In the genomic region with DNA sequence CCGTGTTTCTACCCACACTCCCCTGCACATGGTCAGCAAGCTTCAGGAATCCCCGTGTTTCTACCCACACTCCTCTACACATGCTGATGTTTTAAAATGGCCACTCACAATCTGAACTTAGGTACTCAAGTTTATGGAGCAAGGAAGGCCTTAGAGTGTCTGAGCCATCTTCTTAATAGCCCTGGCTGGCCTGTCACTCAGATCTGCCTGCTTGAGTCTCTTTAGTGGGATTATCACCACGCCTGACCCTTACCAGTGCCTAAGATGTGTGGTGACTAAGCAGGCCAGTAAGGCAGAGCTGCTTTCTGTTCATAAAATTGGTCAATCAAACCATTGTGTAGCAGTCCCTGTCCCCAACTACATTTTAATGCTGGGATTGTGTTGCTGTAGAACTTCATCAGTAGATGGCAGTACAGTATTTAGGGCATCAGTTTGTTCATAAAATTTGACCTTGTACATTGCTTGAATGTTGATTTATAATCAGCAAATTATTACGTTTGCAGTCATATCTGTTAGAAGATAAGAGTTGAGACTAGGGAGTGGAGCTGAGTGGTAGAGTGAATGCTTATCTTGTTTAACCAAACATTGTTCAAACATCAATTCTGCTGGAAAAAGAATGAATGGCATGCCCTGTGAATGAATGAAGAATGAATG, we compare ENCODE assay signal across 16 mouse cellular contexts. TPM values are rescaled to one million over a fixed set of nuclear protein-coding genes. Genes with fewer than 3 reads are reported as not detected.
DNase-seq lines count a peak whose midpoint lies in the region; ATAC-seq and TF ChIP-seq lines count a peak whose summit lies in the region.
"Had no signal": no experiment of that assay in that cellular context is flagged by ENCODE, and none has a peak within 500 bp of the region (broad histone marks: within the 10 kb centered on the region; RNA-seq: fewer than 3 reads in every experiment).

No protein-coding gene starts in this region.

- TF ChIP-seq POLR2A in CH12.LX (IDR thresholded peaks at IDR 0.05; ENCODE audit: low read depth, low read length): no peak; the same call in 1 of the 2 replicates

- no peak overlapping the region for H3K4me2 ChIP-seq in hindbrain, postnatal 0 days (ENCODE audit: low read depth, low read length)
- H3K4me2 ChIP-seq in hindbrain, embryonic 14.5 days (replicated peaks): no peak overlapping the region
- no peak overlapping the region for H3K4me2 ChIP-seq in CH12.LX (ENCODE audit: insufficient read depth, low read depth, poor library complexity, severe bottlenecking)
- H3K4me2 ChIP-seq in liver, embryonic 13.5 days: no peak overlapping the region
- H3K4me2 ChIP-seq in forebrain, embryonic 13.5 days: no peak overlapping the region

- H3K4me1 ChIP-seq in hindbrain, postnatal 0 days (ENCODE audit: insufficient read depth, low read length): no peaks in the 10 kb centered on the region
- H3K4me1 ChIP-seq in hindbrain, embryonic 14.5 days (replicated peaks; ENCODE audit: control insufficient read depth, insufficient read depth, low read length): no peaks in the 10 kb centered on the region
- H3K4me1 ChIP-seq in CH12.LX (ENCODE audit: control insufficient read depth in 1 of 2, insufficient read depth in 2 of 2): peaks cover 5 to 36% of the 10 kb centered on the region in 2 experiments; a peak in 2 of 4 replicates
- peaks cover 36% of the 10 kb centered on the region for H3K4me1 ChIP-seq in liver, embryonic 13.5 days (replicated peaks)
- no peaks in the 10 kb centered on the region for H3K4me1 ChIP-seq in forebrain, embryonic 13.5 days
- H3K4me1 ChIP-seq: embryonic facial prominence, embryonic 10.5 days; hindbrain, embryonic 10.5 days had no signal

- dilution Hi-C loops in CH12.LX (cut with MboI; ENCODE audit: extremely low pct_ligation_motif_present, extremely low pct_unique_long_range_greater_than_20kb, low sequenced_read_pairs): no loop called here

- ATAC-seq in hindbrain, postnatal 0 days: no peak
- ATAC-seq in hindbrain, embryonic 14.5 days (ENCODE audit: low FRiP score): no peak
- ATAC-seq in liver, embryonic 13.5 days (ENCODE audit: low read depth): peak; percentile 52; the same call in 1 of the 2 replicates
- ATAC-seq in forebrain, embryonic 13.5 days: no peak

- DNase-seq in hindbrain, postnatal 0 days (ENCODE audit: low spot score): no peak
- no peak for DNase-seq in hindbrain, embryonic 14.5 days (ENCODE audit: low spot score)
- no peak for DNase-seq in CH12.LX (ENCODE audit: extremely low read depth)
- DNase-seq in Muller cell, postnatal 12 days (ENCODE audit: inconsistent ontology term): peak; percentile 45
- DNase-seq in liver, embryonic 13.5 days: no peak
- no peak for DNase-seq in ovary, postnatal 36 days (ENCODE audit: low spot score)
- no peak for DNase-seq in gastrocnemius, postnatal 10 days
- DNase-seq: adrenal gland, adult 8-10 months; cerebellum, postnatal 10 days; kidney, adult 9 months; right cerebral cortex, postnatal 4 days; thymus, postnatal 4 days had no signal

- no peaks in the 10 kb centered on the region for H3K27me3 ChIP-seq in hindbrain, postnatal 0 days (ENCODE audit: insufficient read depth, low read length)
- H3K27me3 ChIP-seq in hindbrain, embryonic 14.5 days (ENCODE audit: control insufficient read depth, insufficient read depth, low read length): no peaks in the 10 kb centered on the region
- no peaks in the 10 kb centered on the region for H3K27me3 ChIP-seq in CH12.LX (replicated peaks)
- no peaks in the 10 kb centered on the region for H3K27me3 ChIP-seq in liver, embryonic 13.5 days
- H3K27me3 ChIP-seq in forebrain, embryonic 13.5 days: no peaks in the 10 kb centered on the region

- peak; percentile 43 for TF ChIP-seq RAD21 in CH12.LX (IDR thresholded peaks at IDR 0.05; ENCODE audit: low read depth, low read length)

- no peaks in the 10 kb centered on the region; the same call in 1 of the 2 replicates for H3K36me3 ChIP-seq in hindbrain, postnatal 0 days (ENCODE audit: insufficient read depth, low read length)
- peaks cover 34% of the 10 kb centered on the region for H3K36me3 ChIP-seq in hindbrain, embryonic 14.5 days (replicated peaks; ENCODE audit: control insufficient read depth, insufficient read depth)
- H3K36me3 ChIP-seq in CH12.LX (replicated peaks in 1 of 2; ENCODE audit: control insufficient read depth in 1 of 2, insufficient read depth in 1 of 2, low read length in 1 of 2): peaks cover 48 to 92% of the 10 kb centered on the region in 2 experiments
- H3K36me3 ChIP-seq in liver, embryonic 13.5 days: peaks cover 41% of the 10 kb centered on the region
- peaks cover 50% of the 10 kb centered on the region for H3K36me3 ChIP-seq in forebrain, embryonic 13.5 days (ENCODE audit: poor library complexity, severe bottlenecking)

- peak; percentile 50 for TF ChIP-seq CTCF in hindbrain, postnatal 0 days (IDR thresholded peaks at IDR 0.05; ENCODE audit: low read depth)
- TF ChIP-seq CTCF in CH12.LX (conservative IDR thresholded peaks at IDR 0.05 in 1 of 2, IDR thresholded peaks at IDR 0.05 in 1 of 2; ENCODE audit: low read depth in 2 of 2, low read length in 2 of 2): peak in 1 of 2 experiments; percentile 48; a peak in 2 of 4 replicates

- 83% methylated on average over 4 of the region's 4 CpGs for WGBS in hindbrain, postnatal 0 days
- WGBS in hindbrain, embryonic 14.5 days: 89% methylated on average over 4 of the region's 4 CpGs
- 44% methylated on average over 4 of the region's 4 CpGs for WGBS in liver, embryonic 13.5 days (ENCODE audit: insufficient replicate concordance)
- WGBS in forebrain, embryonic 13.5 days: 86% methylated on average over 4 of the region's 4 CpGs

- no peak for TF ChIP-seq EP300 in CH12.LX (IDR thresholded peaks at IDR 0.05; ENCODE audit: low read length)

- H3K9ac ChIP-seq in hindbrain, postnatal 0 days (replicated peaks; ENCODE audit: low read length): no peak overlapping the region
- no peak overlapping the region for H3K9ac ChIP-seq in hindbrain, embryonic 14.5 days
- no peak overlapping the region for H3K9ac ChIP-seq in CH12.LX (ENCODE audit: insufficient read depth, low read depth)
- 0 out of 2 replicates have a peak overlapping the region, but pooled peaks have one; percentile 22 for H3K9ac ChIP-seq in liver, embryonic 13.5 days
- no peak overlapping the region for H3K9ac ChIP-seq in forebrain, embryonic 13.5 days

- in situ Hi-C loops in CH12.LX (cut with MboI; ENCODE audit: low pct_ligation_motif_present, low pct_unique_long_range_greater_than_20kb, low sequenced_read_pairs): loop anchor here (10.0 kb wide), 1 partner anchor 151 kb away; no protein-coding TSS in a partner anchor

- H3K27ac ChIP-seq in hindbrain, postnatal 0 days: no peak overlapping the region
- no peak overlapping the region for H3K27ac ChIP-seq in hindbrain, embryonic 14.5 days
- H3K27ac ChIP-seq in CH12.LX (ENCODE audit: insufficient read depth, low read depth): no peak overlapping the region
- peak overlapping the region; percentile 19; the same call in 1 of the 2 replicates for H3K27ac ChIP-seq in liver, embryonic 13.5 days
- no peak overlapping the region for H3K27ac ChIP-seq in forebrain, embryonic 13.5 days
- H3K27ac ChIP-seq: embryonic facial prominence, embryonic 10.5 days; heart, embryonic 10.5 days; hindbrain, embryonic 10.5 days had no signal

- H3K79me2 ChIP-seq in CH12.LX (replicated peaks; ENCODE audit: control insufficient read depth, extremely low read depth, insufficient read depth, poor library complexity, severe bottlenecking): peaks cover 55% of the 10 kb centered on the region

- H3K4me3 ChIP-seq in hindbrain, postnatal 0 days (ENCODE audit: low read length): no peak overlapping the region
- H3K4me3 ChIP-seq in hindbrain, embryonic 14.5 days (replicated peaks; ENCODE audit: low read length): no peak overlapping the region
- H3K4me3 ChIP-seq in CH12.LX (replicated peaks in 1 of 3; ENCODE audit: low read depth in 2 of 3, low read length in 2 of 3, poor library complexity in 1 of 3): no peak overlapping the region
- H3K4me3 ChIP-seq in liver, embryonic 13.5 days (replicated peaks): no peak overlapping the region
- H3K4me3 ChIP-seq in forebrain, embryonic 13.5 days: no peak overlapping the region
- H3K4me3 ChIP-seq: embryonic facial prominence, embryonic 10.5 days; heart, embryonic 10.5 days; hindbrain, embryonic 10.5 days had no signal

- no peaks in the 10 kb centered on the region for H3K9me3 ChIP-seq in hindbrain, postnatal 0 days (ENCODE audit: low read length)
- no peaks in the 10 kb centered on the region for H3K9me3 ChIP-seq in hindbrain, embryonic 14.5 days (ENCODE audit: control insufficient read depth, low read length)
- no peaks in the 10 kb centered on the region for H3K9me3 ChIP-seq in CH12.LX (replicated peaks; ENCODE audit: low read length)
- no peaks in the 10 kb centered on the region for H3K9me3 ChIP-seq in liver, embryonic 13.5 days (replicated peaks)
- H3K9me3 ChIP-seq in forebrain, embryonic 13.5 days (replicated peaks): no peaks in the 10 kb centered on the region
- H3K9me3 ChIP-seq: embryonic facial prominence, embryonic 10.5 days; heart, embryonic 10.5 days; hindbrain, embryonic 10.5 days had no signal

TF ChIP-seq in CH12.LX, 34 proteins besides CTCF, POLR2A, EP300 and RAD21 (continues in another document):
- TF ChIP-seq JUN (IDR thresholded peaks at IDR 0.05; ENCODE audit: insufficient read depth, low read depth, low read length) (no peak), GABPA (IDR thresholded peaks at IDR 0.05; ENCODE audit: insufficient replicate concordance, low read depth, low read length) (no peak), E2F4 (IDR thresholded peaks at IDR 0.05; ENCODE audit: insufficient replicate concordance, low read depth, low read length) (no peak), USF2 (conservative IDR thresholded peaks at IDR 0.05; ENCODE audit: low read depth, low read length) (no peak), TBP (conservative IDR thresholded peaks at IDR 0.05; ENCODE audit: low read depth, low read length) (no peak), ELF1 (IDR thresholded peaks at IDR 0.05; ENCODE audit: low read depth, low read length) (no peak), ZC3H11A (IDR thresholded peaks at IDR 0.05; ENCODE audit: low read depth, low read length) (no peak), MAZ (IDR thresholded peaks at IDR 0.05; ENCODE audit: low read depth, low read length) (no peak), CHD2 (IDR thresholded peaks at IDR 0.05; ENCODE audit: low read length) (no peak), JUND (conservative IDR thresholded peaks at IDR 0.05; ENCODE audit: low read depth, low read length) (no peak), MAX (IDR thresholded peaks at IDR 0.05; ENCODE audit: low read length) (no peak)

RNA-seq across cellular contexts. Expression of a gene that starts 8.8 kb away (rescaled TPM):
- 31.0 and 33.3 TPM in 2 replicates for total RNA-seq in hindbrain, postnatal 0 days (2014; rRNA removed)
- polyA plus RNA-seq in hindbrain, postnatal 0 days (2015; fragmentation: Nextera tagmentation; extraction: Ambion mirVana): 57.5 and 62.3 TPM in 2 replicates
- polyA plus RNA-seq in hindbrain, embryonic 14.5 days (2014; fragmentation: Nextera tagmentation; extraction: Ambion mirVana): 72.1 and 76.5 TPM in 2 replicates
- total RNA-seq in CH12.LX (2012; rRNA removed) (120 and 144 TPM in 2 replicates), CH12.LX (2014; rRNA removed) (297 and 321 TPM in 2 replicates)
- 138 and 151 TPM in 2 replicates for polyA plus RNA-seq in CH12.LX (2012; ENCODE audit: insufficient read length, low read depth)
- polyA plus RNA-seq in liver, embryonic 13.5 days (2015; fragmentation: Nextera tagmentation; extraction: Ambion mirVana): 44.7 and 45.6 TPM in 2 replicates
- 102 and 104 TPM in 2 replicates for polyA plus RNA-seq in forebrain, embryonic 13.5 days (2015; fragmentation: Nextera tagmentation; extraction: Ambion mirVana)
- 10 to 100 TPM; 18.2 to 18.8 TPM for total RNA-seq in gastrocnemius, postnatal 10 days (2021)
